Mouse (Mus musculus): ENCODE data around the gene Nhp2.
A peak's percentile ranks its signal among the peaks of the same experiment; 100 is the strongest.

Gene Nhp2

GRCm38 (mm10) chr11:51635525-51636322, 16.2 kb downstream of the Nhp2 start, which contains the start of gene Rmnd5b:
Gene Rmnd5b (minus strand): TSS chr11:51635896.
- peak; percentile 65 for DNase-seq (ENCODE audit: low read depth)

DNA sequence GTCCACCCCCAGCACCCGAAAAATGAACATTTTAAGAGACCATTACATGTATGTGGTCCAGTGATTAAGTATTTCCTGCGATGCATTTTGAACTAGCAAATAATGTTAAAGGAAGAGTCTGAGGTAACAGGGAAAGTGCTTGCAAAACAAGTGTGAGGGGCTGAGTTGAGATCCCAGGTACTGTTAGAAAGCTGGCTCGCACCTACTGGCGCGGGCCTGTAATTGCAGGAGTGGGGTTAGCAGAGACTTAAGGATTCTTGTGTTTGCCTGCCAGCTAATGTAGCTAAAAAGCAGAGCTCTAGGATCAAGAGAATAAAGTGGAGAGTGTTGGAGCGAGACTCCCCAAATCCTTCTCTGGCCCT, 16.8 kb downstream of the Nhp2 start:
- peak; percentile 74 for DNase-seq (ENCODE audit: low read depth)

DNA sequence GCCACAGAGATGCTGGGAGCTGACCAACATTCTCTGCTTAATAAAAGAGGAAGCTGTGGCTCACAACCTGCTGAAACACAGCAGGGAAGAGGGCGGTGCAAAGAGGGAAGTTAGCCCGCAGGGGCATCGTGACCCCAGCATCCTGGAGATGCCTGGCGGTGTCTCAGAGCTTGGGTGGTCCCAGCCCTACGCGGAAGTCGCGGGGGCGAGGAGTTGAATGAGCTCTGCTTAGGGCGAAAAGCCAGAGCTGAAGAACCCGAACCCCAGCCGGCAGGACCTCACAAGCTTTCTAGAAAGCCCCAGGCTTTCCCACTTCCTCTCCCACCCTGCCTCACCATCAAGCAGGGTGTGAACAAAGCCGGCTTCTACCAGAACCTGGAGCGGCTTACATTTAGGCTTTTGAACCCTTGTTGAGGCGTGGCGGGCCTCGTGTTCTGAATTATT, 18.5 kb downstream of the Nhp2 start:
- peak; percentile 66 for DNase-seq (ENCODE audit: low read depth)

- DNase-seq (ENCODE audit: low read depth) = no peak
Observed at GRCm38 (mm10) chr11:51638497-51638896, 19.0 kb downstream of the Nhp2 start.

DNA sequence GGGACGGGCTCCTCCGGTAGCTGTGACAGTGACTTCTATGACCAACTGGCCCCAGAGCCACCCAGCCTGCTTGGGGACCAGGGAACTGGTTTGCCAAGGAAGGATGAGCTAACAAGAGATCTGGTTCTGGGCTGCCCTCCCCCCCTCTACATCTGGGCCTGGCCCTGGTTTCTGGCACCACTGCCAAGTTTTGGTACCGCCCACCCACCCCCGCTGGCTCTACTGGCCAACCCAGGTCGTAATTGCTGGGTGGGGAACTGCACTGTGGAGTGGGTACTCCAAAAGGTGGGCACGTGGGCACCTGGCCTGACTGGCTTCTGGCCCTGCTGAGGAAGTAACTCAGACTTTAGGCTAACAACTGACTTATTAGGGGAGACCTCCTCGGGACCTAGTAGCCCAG, 21.2 kb downstream of the Nhp2 start:
- no peak for DNase-seq (ENCODE audit: low read depth)

DNA sequence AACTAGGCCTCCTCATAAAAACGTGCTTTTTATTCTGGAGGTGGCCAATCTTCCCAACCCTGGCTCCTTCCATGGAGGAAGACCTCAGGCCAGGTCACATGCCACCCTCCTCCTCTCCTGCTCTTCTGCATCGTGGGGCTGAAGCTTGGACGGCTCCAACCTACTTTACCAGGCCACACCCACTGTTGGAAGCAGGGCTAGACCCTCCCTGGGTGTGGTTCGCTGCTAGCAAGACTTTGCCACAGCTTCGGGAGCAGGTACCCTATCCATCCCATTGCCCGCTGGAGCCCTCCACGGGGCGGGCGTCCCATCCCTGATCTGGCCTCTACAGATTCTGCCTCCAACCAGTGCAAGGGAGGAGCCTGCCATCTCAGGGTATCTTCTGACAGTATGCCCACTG, 23.7 kb downstream of the Nhp2 start:
- no peak for DNase-seq (ENCODE audit: low read depth)

DNA sequence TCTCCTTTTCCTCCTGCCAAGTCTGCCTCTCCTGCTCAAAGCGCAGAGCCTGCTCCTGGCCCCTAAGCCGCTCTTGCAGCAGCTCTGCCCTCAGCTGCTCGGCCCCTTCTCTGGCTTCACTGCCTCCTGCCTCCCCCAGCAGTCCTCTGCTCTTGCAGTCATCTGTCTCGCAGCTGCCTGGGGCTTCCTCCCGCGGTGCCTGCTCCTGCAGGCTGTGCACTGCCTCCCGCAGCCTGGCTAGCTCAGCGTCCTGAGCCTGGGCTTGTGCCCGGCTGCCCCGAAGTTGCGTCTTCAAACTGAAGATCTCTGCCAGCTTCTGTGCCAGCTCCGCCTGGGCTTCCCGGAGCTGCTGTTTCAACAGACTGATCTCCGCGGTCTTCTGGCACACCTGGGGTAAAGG, 24.2 kb downstream of the Nhp2 start:
- no peak for DNase-seq (ENCODE audit: low read depth)

DNA sequence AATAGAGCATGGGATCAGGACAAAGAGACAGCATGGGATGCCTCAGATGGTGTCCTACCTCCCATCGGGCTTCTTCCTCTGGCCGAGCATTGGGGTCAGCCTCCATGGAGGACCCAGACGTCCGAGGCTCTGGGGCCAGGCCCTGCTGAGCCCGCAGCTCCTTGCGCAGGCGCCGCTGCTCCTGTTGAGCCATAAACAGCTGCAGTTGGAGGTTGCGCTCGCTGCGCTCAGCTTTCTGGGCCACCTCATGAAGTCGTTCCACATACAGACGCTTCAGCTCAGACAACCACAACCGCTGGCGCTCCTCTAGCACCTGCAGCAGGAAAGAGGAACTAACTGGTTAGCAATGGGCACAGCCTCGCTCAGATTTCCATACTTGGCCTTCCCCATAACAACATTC, 24.7 kb downstream of the Nhp2 start:
- peak; percentile 66 for DNase-seq (ENCODE audit: low read depth)

DNA sequence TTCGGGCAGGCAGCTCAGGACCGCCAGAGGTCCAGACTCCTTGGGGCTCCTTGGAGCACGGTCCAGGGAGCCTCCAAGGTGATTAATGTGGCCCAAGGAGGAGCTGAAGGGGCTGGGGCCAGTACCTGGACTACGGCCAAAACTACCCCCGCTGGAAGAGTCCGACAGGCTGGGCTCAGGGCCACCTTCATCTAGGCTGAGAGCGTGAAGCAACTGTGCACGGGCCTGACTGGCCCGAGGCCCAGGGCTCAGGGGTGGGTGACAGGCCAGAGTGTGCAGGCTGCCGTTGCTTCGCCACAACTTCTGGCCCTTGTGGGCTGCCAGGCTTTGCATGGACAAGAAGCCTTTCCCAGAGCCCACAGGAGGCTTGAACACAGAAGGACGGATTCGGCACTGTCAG, 25.8 kb downstream of the Nhp2 start:
- DNase-seq (ENCODE audit: low read depth) = no peak

- DNase-seq (ENCODE audit: low read depth) = no peak
Observed at GRCm38 (mm10) chr11:51646245-51646644, 26.7 kb downstream of the Nhp2 start.

- DNase-seq (ENCODE audit: low read depth) = no peak
Observed at GRCm38 (mm10) chr11:51646751-51647667, 27.5 kb downstream of the Nhp2 start.

GRCm38 (mm10) chr11:51648566-51648965, 29.0 kb downstream of the Nhp2 start:
- DNase-seq (ENCODE audit: low read depth) = no peak

- DNase-seq (ENCODE audit: low read depth) = no peak
Observed at GRCm38 (mm10) chr11:51649111-51649888, 29.8 kb downstream of the Nhp2 start.

GRCm38 (mm10) chr11:51649889-51650199, 30.3 kb downstream of the Nhp2 start:
- DNase-seq (ENCODE audit: low read depth) = no peak

GRCm38 (mm10) chr11:51650261-51650660, 30.7 kb downstream of the Nhp2 start:
- no peak for DNase-seq (ENCODE audit: low read depth)

DNA sequence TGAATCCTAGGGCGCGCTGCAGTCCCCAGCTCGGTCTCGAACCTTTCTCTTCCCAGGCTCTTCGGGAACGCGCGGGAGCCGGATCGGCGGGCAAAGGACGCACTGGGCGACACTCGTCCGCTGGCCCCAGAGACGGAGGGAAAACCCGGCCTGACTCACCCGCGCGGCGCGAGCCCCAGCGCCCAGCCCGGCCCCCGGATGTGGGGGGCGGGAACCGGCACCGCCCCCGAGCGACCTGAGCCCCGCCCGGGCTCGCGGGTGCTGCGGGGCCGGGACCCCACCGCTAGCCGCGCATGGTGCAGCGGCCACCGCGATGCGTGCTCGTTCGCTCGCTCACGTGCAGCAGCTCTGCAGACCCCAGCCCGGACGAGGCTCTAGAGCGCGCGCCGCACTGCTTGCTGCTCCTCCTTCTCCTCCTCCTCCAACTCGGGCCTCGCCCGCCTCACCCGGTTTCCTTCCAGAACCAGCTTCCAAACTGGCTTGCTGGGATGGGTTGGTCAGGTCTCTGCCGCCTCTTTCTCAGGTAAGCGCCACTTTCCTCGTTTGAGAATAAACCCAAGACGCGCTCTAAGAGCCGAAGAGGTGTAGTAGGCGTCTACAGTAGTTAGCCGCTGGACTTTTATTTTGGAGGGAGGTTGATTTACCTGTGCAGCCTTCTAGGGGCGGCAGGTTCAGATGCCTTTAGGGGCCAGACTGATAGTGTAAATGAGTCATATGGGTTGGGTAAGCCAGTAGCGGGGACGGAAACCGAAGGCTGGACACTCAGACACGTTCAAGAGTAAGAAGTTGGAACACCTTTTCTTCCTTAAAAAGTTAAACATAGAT, 31.4 kb downstream of the Nhp2 start, which contains the start of the genes N4bp3 and D930048N14Rik:
Gene N4bp3 (minus strand): TSS at position 152 of the 825 bp plus-strand sequence.
Gene D930048N14Rik (plus strand): TSS at position 264 of the 825 bp plus-strand sequence.
- DNase-seq (ENCODE audit: low read depth) = peak; percentile 56

DNA sequence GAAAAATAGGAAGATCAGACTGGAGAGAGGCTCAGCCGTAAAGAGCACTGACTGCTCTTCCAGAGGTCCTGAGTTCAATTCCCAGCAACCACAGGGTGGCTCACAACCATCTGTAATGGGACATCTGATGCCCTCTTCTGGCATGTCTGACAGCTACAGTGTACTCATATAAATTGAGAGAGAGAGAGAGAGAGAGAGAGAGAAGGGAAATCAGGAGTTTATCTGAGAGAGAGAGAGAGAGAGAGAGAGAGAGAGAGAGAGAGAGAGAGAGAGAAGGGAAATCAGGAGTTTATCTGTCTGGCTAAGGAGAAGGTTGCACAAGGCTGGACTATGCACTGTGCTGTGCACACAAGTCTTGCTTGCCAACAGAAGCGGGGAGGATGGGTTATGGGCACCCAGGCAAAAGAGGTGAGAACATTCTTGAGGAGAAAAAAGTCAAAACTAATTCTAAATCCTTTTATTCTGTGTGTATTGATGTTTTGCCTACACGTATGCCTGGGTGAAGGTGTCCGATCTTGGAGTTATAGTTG, 33.4 kb downstream of the Nhp2 start:
- DNase-seq (ENCODE audit: low read depth) = no peak

DNA sequence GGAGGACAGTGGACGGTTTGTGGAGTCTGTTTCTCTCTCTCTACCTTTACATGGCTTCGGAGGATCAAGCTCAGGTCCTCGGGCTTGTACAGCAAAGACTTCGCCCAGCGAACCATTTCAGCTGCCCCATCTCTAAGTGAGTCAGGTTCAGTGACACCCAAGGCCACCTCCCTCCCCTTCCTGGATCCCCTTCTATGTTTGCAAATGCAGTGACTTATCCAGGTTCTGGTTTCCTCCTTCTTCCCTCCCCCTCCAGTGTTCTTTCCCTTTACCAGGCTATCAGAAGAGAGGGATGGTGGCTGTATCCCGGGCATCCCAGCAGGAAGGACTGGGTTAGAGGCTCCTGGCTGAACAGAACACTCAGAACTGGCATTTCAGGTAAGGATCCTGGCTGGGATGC, 34.2 kb downstream of the Nhp2 start:
- DNase-seq (ENCODE audit: low read depth) = no peak

- no peak for DNase-seq (ENCODE audit: low read depth)
Observed at GRCm38 (mm10) chr11:51654891-51655290, 35.4 kb downstream of the Nhp2 start.

DNA sequence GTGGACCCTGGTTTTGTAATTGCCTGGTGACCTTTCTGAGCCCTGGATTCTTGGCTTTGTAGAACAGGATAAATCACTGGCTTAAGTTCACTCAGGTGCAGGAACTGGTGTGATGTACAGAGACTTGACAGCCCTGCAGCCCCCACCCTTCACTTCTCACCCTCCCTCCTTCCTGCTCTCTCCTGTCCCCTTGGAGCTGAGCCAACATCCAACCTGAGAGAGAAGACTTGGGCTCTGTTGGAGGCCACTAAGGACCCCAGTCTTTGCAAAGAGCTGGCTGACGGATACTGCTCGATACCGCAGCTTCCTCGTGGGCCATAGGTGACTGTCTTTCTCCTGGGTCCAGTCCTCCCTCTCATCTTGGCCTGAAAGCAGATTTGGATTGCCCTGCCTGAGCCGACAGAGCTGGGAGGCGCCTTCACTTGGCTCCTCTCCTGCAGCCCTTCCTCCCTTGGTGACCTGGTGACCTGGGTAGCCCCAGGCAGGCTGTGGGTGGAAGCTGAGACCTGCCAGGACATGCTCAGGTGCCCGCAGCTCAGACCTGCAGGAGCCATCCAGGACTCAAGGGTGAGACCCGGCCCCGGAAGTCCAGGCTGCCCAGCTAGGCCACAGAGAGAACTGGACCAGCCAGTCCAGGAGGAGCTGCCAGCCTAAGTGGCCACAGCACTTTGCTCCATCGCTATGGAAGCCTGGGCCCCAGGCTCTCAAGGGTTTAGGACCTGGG, 37.4 kb downstream of the Nhp2 start:
- no peak for DNase-seq (ENCODE audit: low read depth)
